Mouse (Mus musculus): ENCODE measurements around the gene Mapk12. TPM values are rescaled to one million over a fixed set of nuclear protein-coding genes. Genes with fewer than 3 reads are reported as not detected.

The Mapk12 gene
- total RNA-seq, 2 experiments from 2014 or later, result 0.65 TPM; not detected in 1

GRCm38 (mm10) chr15:89102646-89103045 lies 37.9 kb downstream of the Mapk12 start:
- no peak for ATAC-seq (ENCODE audit: poor library complexity, severe bottlenecking)

- ATAC-seq (ENCODE audit: poor library complexity, severe bottlenecking), result no peak
These were observed 39.7 kb downstream of the Mapk12 start for GRCm38 (mm10) chr15:89100823-89101222.

- ATAC-seq (ENCODE audit: poor library complexity, severe bottlenecking), result no peak
These were observed 41.9 kb downstream of the Mapk12 start for GRCm38 (mm10) chr15:89098616-89099015.

- ATAC-seq (ENCODE audit: poor library complexity, severe bottlenecking), result no peak
These were observed 43.1 kb downstream of the Mapk12 start for GRCm38 (mm10) chr15:89097450-89097849.

- ATAC-seq (ENCODE audit: poor library complexity, severe bottlenecking), result no peak
These were observed 48.3 kb downstream of the Mapk12 start for GRCm38 (mm10) chr15:89092181-89092580.

- ATAC-seq (ENCODE audit: poor library complexity, severe bottlenecking), result no peak
These were observed 49.8 kb downstream of the Mapk12 start for GRCm38 (mm10) chr15:89090662-89091061.

GRCm38 (mm10) chr15:89089248-89090051 lies 51.1 kb downstream of the Mapk12 start:
- peak; percentile 25 for ATAC-seq (ENCODE audit: poor library complexity, severe bottlenecking)

- peak; percentile 97 for ATAC-seq (ENCODE audit: poor library complexity, severe bottlenecking)
These were observed 51.8 kb downstream of the Mapk12 start, which contains the start of gene Selenoo for GRCm38 (mm10) chr15:89088607-89089247. Gene Selenoo (plus strand): TSS chr15:89089084.

- ATAC-seq (ENCODE audit: poor library complexity, severe bottlenecking), result no peak
These were observed 55.7 kb downstream of the Mapk12 start for GRCm38 (mm10) chr15:89084826-89085225.

- no peak for ATAC-seq (ENCODE audit: poor library complexity, severe bottlenecking)
These were observed 56.6 kb downstream of the Mapk12 start for GRCm38 (mm10) chr15:89083906-89084305.

Other genes with a start within 250 kb of the Mapk12 start
- not detected in 2 replicates for gene Ttll8, start 186.3 kb downstream of the Mapk12 start, total RNA-seq (2015)
- gene Ttll8, start 186.3 kb downstream of the Mapk12 start, total RNA-seq (2017), result not detected in 2 replicates
- gene Mlc1, start 161.7 kb downstream of the Mapk12 start, total RNA-seq (2015), result not detected in 2 replicates
- gene Mlc1, start 161.7 kb downstream of the Mapk12 start, total RNA-seq (2017), result not detected in 2 replicates
- gene Mov10l1, start 157.8 kb downstream of the Mapk12 start, total RNA-seq (2015), result not detected in 2 replicates
- gene Mov10l1, start 157.8 kb downstream of the Mapk12 start, total RNA-seq (2017), result not detected in 2 replicates
- not detected in 2 replicates for gene Panx2, start 81.0 kb downstream of the Mapk12 start, total RNA-seq (2015)
- gene Panx2, start 81.0 kb downstream of the Mapk12 start, total RNA-seq (2017), result not detected in 2 replicates
- gene Trabd, start 65.6 kb downstream of the Mapk12 start, total RNA-seq (2015), result 25.6 and 26.7 TPM in 2 replicates
- gene Trabd, start 65.6 kb downstream of the Mapk12 start, total RNA-seq (2017), result 27.7 and 31.8 TPM in 2 replicates
- 11.4 and 13.8 TPM in 2 replicates for gene Selenoo, start 51.6 kb downstream of the Mapk12 start, total RNA-seq (2015)
- gene Selenoo, start 51.6 kb downstream of the Mapk12 start, total RNA-seq (2017), result 17.4 and 18.0 TPM in 2 replicates
- gene Tubgcp6, start 17.6 kb downstream of the Mapk12 start, total RNA-seq (2015), result 11.0 and 15.5 TPM in 2 replicates
- gene Tubgcp6, start 17.6 kb downstream of the Mapk12 start, total RNA-seq (2017), result 16.0 and 17.3 TPM in 2 replicates
- 5.3 and 7.8 TPM in 2 replicates for gene Hdac10, start 12.0 kb downstream of the Mapk12 start, total RNA-seq (2015)
- 11.0 and 12.8 TPM in 2 replicates for gene Hdac10, start 12.0 kb downstream of the Mapk12 start, total RNA-seq (2017)
- 0.40 and 0.43 TPM in 2 replicates for gene Mapk11, start 8.9 kb upstream of the Mapk12 start, total RNA-seq (2015)
- gene Mapk11, start 8.9 kb upstream of the Mapk12 start, total RNA-seq (2017), result 0.24 and 0.51 TPM in 2 replicates
- gene Plxnb2, start 40.1 kb upstream of the Mapk12 start, total RNA-seq (2015), result 95.9 and 101 TPM in 2 replicates
- gene Plxnb2, start 40.1 kb upstream of the Mapk12 start, total RNA-seq (2017), result 111 and 118 TPM in 2 replicates
- gene Dennd6b, start 55.8 kb upstream of the Mapk12 start, total RNA-seq (2015), result 0.71 and 1.4 TPM in 2 replicates
- gene Dennd6b, start 55.8 kb upstream of the Mapk12 start, total RNA-seq (2017), result 0.59 and 0.89 TPM in 2 replicates
- gene Ppp6r2, start 70.8 kb upstream of the Mapk12 start, total RNA-seq (2015), result 10.5 and 13.1 TPM in 2 replicates
- 11.6 and 12.4 TPM in 2 replicates for gene Ppp6r2, start 70.8 kb upstream of the Mapk12 start, total RNA-seq (2017)
- 109 and 120 TPM in 2 replicates for gene Sbf1, start 174.6 kb upstream of the Mapk12 start, total RNA-seq (2015)
- 40.6 and 53.5 TPM in 2 replicates for gene Sbf1, start 174.6 kb upstream of the Mapk12 start, total RNA-seq (2017)
- 0.16 TPM in 1 of 2 replicates, not detected in the other for gene Adm2, start 182.0 kb upstream of the Mapk12 start, total RNA-seq (2015)
- not detected in 2 replicates for gene Adm2, start 182.0 kb upstream of the Mapk12 start, total RNA-seq (2017)
- gene Miox, start 193.7 kb upstream of the Mapk12 start, total RNA-seq (2015), result not detected in 2 replicates
- 0.99 and 1.0 TPM in 2 replicates for gene Miox, start 193.7 kb upstream of the Mapk12 start, total RNA-seq (2017)
- gene Lmf2, start 215.0 kb upstream of the Mapk12 start, total RNA-seq (2015), result 31.0 and 31.8 TPM in 2 replicates
- gene Lmf2, start 215.0 kb upstream of the Mapk12 start, total RNA-seq (2017), result 28.7 and 31.6 TPM in 2 replicates
- 89.5 and 98.1 TPM in 2 replicates for gene Ncaph2, start 215.0 kb upstream of the Mapk12 start, total RNA-seq (2015)
- gene Ncaph2, start 215.0 kb upstream of the Mapk12 start, total RNA-seq (2017), result 86.6 and 92.0 TPM in 2 replicates
- 7.3 and 10.4 TPM in 2 replicates for gene Sco2, start 233.1 kb upstream of the Mapk12 start, total RNA-seq (2015)
- gene Sco2, start 233.1 kb upstream of the Mapk12 start, total RNA-seq (2017), result 3.4 and 5.7 TPM in 2 replicates
- gene Tymp, start 236.3 kb upstream of the Mapk12 start, total RNA-seq (2015), result not detected in 2 replicates
- gene Tymp, start 236.3 kb upstream of the Mapk12 start, total RNA-seq (2017), result 0.07 and 0.12 TPM in 2 replicates
- gene Odf3b, start 238.6 kb upstream of the Mapk12 start, total RNA-seq (2015), result not detected in 2 replicates
- not detected in 2 replicates for gene Odf3b, start 238.6 kb upstream of the Mapk12 start, total RNA-seq (2017)
- gene Klhdc7b, start 244.2 kb upstream of the Mapk12 start, total RNA-seq (2015), result not detected in 2 replicates
- gene Klhdc7b, start 244.2 kb upstream of the Mapk12 start, total RNA-seq (2017), result not detected in 2 replicates

Measured in megakaryocyte, adult 5-6 weeks (primary cell).